29 mouse cellular contexts compared by ENCODE assay signal in genomic region chr5:75249671-75250070, GRCm38 (mm10).
"Had no signal": no experiment of that assay in that cellular context is flagged by ENCODE, and none has a peak within 500 bp of the region (broad histone marks: within the 10 kb centered on the region; RNA-seq: fewer than 3 reads in every experiment).

No protein-coding gene starts in this region.

- H3K4me3 ChIP-seq: heart, embryonic 12.5 days; heart, embryonic 13.5 days; heart, embryonic 15.5 days; hindbrain, embryonic 12.5 days; hindbrain, embryonic 13.5 days; hindbrain, embryonic 15.5 days; intestine, embryonic 15.5 days; kidney, embryonic 15.5 days; layer of hippocampus, adult 2 months; left cerebral cortex, adult 2 months had no signal

- H3K27me3 ChIP-seq: hindbrain, embryonic 12.5 days; hindbrain, embryonic 13.5 days; hindbrain, embryonic 15.5 days; intestine, embryonic 15.5 days; kidney, embryonic 15.5 days had no signal

- DNase-seq: heart, postnatal 10 days; heart, postnatal 14 days; heart, postnatal 36 days; heart, postnatal 4 days; kidney, adult 11 months; kidney, adult 18-20 months; kidney, adult 2 months; kidney, adult 8-10 months; kidney, adult 9 months; kidney, postnatal 10 days; kidney, postnatal 14 days; kidney, postnatal 25 days; kidney, postnatal 36 days; kidney, postnatal 4 days; layer of hippocampus, adult 9-11 months; layer of hippocampus, postnatal 36 days had no signal

- H3K9me3 ChIP-seq: heart, embryonic 12.5 days; heart, embryonic 13.5 days; heart, embryonic 15.5 days; hindbrain, embryonic 12.5 days; hindbrain, embryonic 13.5 days; hindbrain, embryonic 15.5 days; intestine, embryonic 15.5 days; kidney, embryonic 15.5 days had no signal

- H3K4me1 ChIP-seq: heart, embryonic 12.5 days; heart, embryonic 15.5 days had no signal

- H3K36me3 ChIP-seq: heart, embryonic 12.5 days; heart, embryonic 13.5 days; heart, embryonic 15.5 days; hindbrain, embryonic 12.5 days; hindbrain, embryonic 13.5 days; hindbrain, embryonic 15.5 days; intestine, embryonic 15.5 days; kidney, embryonic 15.5 days had no signal

- H3K27ac ChIP-seq: heart, embryonic 13.5 days; heart, embryonic 15.5 days; hindbrain, embryonic 12.5 days; hindbrain, embryonic 13.5 days; hindbrain, embryonic 14.5 days; hindbrain, embryonic 15.5 days; hindbrain, postnatal 0 days; intestine, embryonic 15.5 days; kidney, embryonic 15.5 days; kidney, postnatal 0 days; layer of hippocampus, adult 2 months; left cerebral cortex, adult 2 months had no signal
